Mouse (Mus musculus) C2C12 (cell line): ENCODE results near the gene Nudcd3. TPM values are rescaled to one million over a fixed set of nuclear protein-coding genes. Genes with fewer than 3 reads are reported as not detected.

ENCODE experiments used
- H3K27me3 ChIP-seq: one replicate; pipeline ENCODE4 v1.6.1; 2011; ENCODE audit not compliant: control insufficient read depth, insufficient read depth, insufficient read length
- H3K36me3 ChIP-seq: one replicate; pipeline ENCODE4 v1.6.1; 2011; ENCODE audit not compliant: control insufficient read depth, insufficient read depth
- H3K4me3 ChIP-seq: one replicate; pipeline ENCODE4 v1.5.1; 2011; ENCODE audit warnings: mild to moderate bottlenecking, control low read depth; ENCODE audit not compliant: poor library complexity, insufficient read depth, severe bottlenecking
- H3K79me2 ChIP-seq: one replicate; pipeline ENCODE4 v1.6.1; 2011; ENCODE audit not compliant: control insufficient read depth, insufficient read depth
- H3K79me3 ChIP-seq: one replicate; pipeline ENCODE4 v1.6.1; 2011; ENCODE audit warnings: low read depth, control low read depth
- H3ac ChIP-seq: one replicate; pipeline ENCODE3; 2011; ENCODE audit warnings: low read depth; ENCODE audit not compliant: control insufficient read depth, insufficient read length
- CEBPB ChIP-seq: IDR thresholded peaks from one replicate; pipeline ENCODE4 v1.6.1; 2011; ENCODE audit warnings: low read depth, mild to moderate bottlenecking, control low read depth, moderate library complexity
- CTCF ChIP-seq: IDR thresholded peaks from one replicate; pipeline ENCODE4 v1.5.1; 2011; ENCODE audit not compliant: control insufficient read depth, insufficient read depth, insufficient read length
- FOSL1 ChIP-seq: IDR thresholded peaks from one replicate; pipeline ENCODE4 v1.8.0; 2011; ENCODE audit warnings: mild to moderate bottlenecking, low read length; ENCODE audit not compliant: poor library complexity, insufficient read depth, severe bottlenecking
- MAX ChIP-seq: IDR thresholded peaks from one replicate; pipeline ENCODE4 v1.6.1; 2011; ENCODE audit warnings: mild to moderate bottlenecking, control low read depth
- MYOD1 ChIP-seq: IDR thresholded peaks from one replicate; pipeline ENCODE4 v1.6.1; 2011; ENCODE audit warnings: low read depth; ENCODE audit not compliant: control insufficient read depth, insufficient read length
- MYOG ChIP-seq: IDR thresholded peaks from one replicate; pipeline ENCODE4 v1.6.1; 2011; ENCODE audit not compliant: control insufficient read depth, insufficient read length; ENCODE audit errors: extremely low read depth
- USF1 ChIP-seq: IDR thresholded peaks from one replicate; pipeline ENCODE4 v1.6.1; 2011; ENCODE audit warnings: low read depth, mild to moderate bottlenecking, control low read depth, moderate library complexity
- polyA plus RNA-seq: library from polyadenylated mRNA; unstranded; fragments of >200 nt; fragmentation: generic; extraction: Trizol; gene quantifications from one replicate; pipeline ENCODE4 v1.2.1, GENCODE M21; 2012; ENCODE audit warnings: missing spikeins

Gene Nudcd3
- polyA plus RNA-seq, 1 experiment = 56.1 TPM

- H3ac ChIP-seq = no peak overlapping the region
- H3K27me3 ChIP-seq = peaks cover 3% of the 10 kb centered on the region
- H3K4me3 ChIP-seq = peak overlapping the region; percentile 99
- H3K36me3 ChIP-seq = peaks cover 3% of the 10 kb centered on the region
- no peak for TF ChIP-seq MYOG
- TF ChIP-seq MAX = no peak
- TF ChIP-seq CEBPB = no peak
- TF ChIP-seq CTCF = no peak
- TF ChIP-seq FOSL1 = no peak
- TF ChIP-seq MYOD1 = no peak
- TF ChIP-seq USF1 = no peak
- H3K79me3 ChIP-seq = peaks cover 41% of the 10 kb centered on the region
- peaks cover 45% of the 10 kb centered on the region for H3K79me2 ChIP-seq
Measured at GRCm38 (mm10) chr11:6200570-6200969, 355 bp upstream of the Nudcd3 start.

- TF ChIP-seq CEBPB (no peak), MAX (no peak)
- H3K79me2 ChIP-seq = peaks cover 55% of the 10 kb centered on the region
- H3K27me3 ChIP-seq = peaks cover 3% of the 10 kb centered on the region
- peaks cover 50% of the 10 kb centered on the region for H3K79me3 ChIP-seq
- peaks cover 3% of the 10 kb centered on the region for H3K36me3 ChIP-seq
- H3ac ChIP-seq = peak within 1 kb of the TSS; percentile 98
- H3K4me3 ChIP-seq = peak within 1 kb of the TSS; percentile 99
Measured at GRCm38 (mm10) chr11:6199410-6200086, 667 bp downstream of the Nudcd3 start, which contains the start of gene A730071L15Rik. Gene A730071L15Rik (plus strand): TSS chr11:6200029.

DNA sequence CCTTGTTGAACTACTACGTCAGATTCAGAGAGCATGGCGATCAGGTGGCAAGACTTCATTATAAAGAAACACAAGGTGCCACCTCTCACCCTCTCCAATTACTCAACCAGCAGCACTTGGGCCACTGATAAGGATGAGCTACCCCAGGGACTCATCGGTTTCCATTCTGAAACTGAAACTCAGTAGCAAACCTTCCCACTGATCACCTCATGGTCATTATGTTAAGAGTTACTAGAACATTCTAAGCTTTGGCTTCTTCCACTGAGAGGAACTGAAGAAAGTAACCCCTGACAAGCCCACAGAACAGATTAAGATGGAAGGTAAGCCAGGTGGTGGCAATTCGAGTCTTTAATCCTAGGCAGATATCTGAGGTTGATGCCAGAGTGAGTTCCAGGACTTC is 1.8 kb downstream of the Nudcd3 start:
- Histone ChIP-seq H3ac (no peak overlapping the region), H3K4me3 (no peak overlapping the region)
- TF ChIP-seq MAX = no peak
- no peak for TF ChIP-seq CTCF
- no peak for TF ChIP-seq CEBPB
- no peak for TF ChIP-seq MYOD1
- no peak for TF ChIP-seq USF1
- TF ChIP-seq FOSL1 = no peak
- no peak for TF ChIP-seq MYOG

DNA sequence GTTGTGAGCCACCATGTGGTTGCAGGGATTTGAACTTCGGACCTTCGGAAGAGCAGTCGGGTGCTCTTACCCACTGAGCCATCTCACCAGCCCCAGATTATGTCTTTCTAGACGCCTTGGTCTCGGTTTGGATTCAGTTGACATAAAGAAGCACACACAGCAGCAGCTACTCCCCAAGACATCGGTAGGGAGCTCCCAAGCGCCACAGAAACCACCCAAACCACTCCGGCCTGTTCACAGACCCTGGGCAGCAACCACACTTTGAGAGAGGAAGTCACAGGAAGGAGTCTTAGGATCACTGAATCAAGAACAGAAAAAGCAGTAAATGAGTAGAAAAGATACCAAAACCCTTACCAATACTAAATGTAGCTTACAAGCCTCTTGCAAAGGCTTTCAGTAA is 3.4 kb downstream of the Nudcd3 start:
- peaks cover 20% of the 10 kb centered on the region for H3K36me3 ChIP-seq
- no peak overlapping the region for H3K4me3 ChIP-seq
- TF ChIP-seq CTCF = no peak
- TF ChIP-seq CEBPB = no peak
- no peak for TF ChIP-seq MYOD1
- TF ChIP-seq MAX = no peak
- no peak for TF ChIP-seq MYOG
- no peak for TF ChIP-seq FOSL1
- no peak for TF ChIP-seq USF1
- peaks cover 82% of the 10 kb centered on the region for H3K79me2 ChIP-seq
- H3K27me3 ChIP-seq = no peaks in the 10 kb centered on the region
- H3ac ChIP-seq = no peak overlapping the region
- peaks cover 74% of the 10 kb centered on the region for H3K79me3 ChIP-seq

More for the DNA sequence above, 1.8 kb downstream of the Nudcd3 start:
- peaks cover 66% of the 10 kb centered on the region for H3K79me2 ChIP-seq
- H3K36me3 ChIP-seq = peaks cover 3% of the 10 kb centered on the region
- H3K27me3 ChIP-seq = no peaks in the 10 kb centered on the region
- peaks cover 61% of the 10 kb centered on the region for H3K79me3 ChIP-seq

GRCm38 (mm10) chr11:6187878-6188277 is 12.3 kb downstream of the Nudcd3 start:
- H3K27me3 ChIP-seq = no peaks in the 10 kb centered on the region
- H3K4me3 ChIP-seq = no peak overlapping the region
- peak; percentile 59 for TF ChIP-seq MAX
- no peak for TF ChIP-seq MYOG
- TF ChIP-seq CTCF = peak; percentile 85
- TF ChIP-seq USF1 = no peak
- TF ChIP-seq MYOD1 = no peak
- H3ac ChIP-seq = no peak overlapping the region
- peaks cover 68% of the 10 kb centered on the region for H3K79me3 ChIP-seq
- H3K36me3 ChIP-seq = peaks cover 51% of the 10 kb centered on the region
- H3K79me2 ChIP-seq = peaks cover 96% of the 10 kb centered on the region

- peaks cover 68% of the 10 kb centered on the region for H3K79me3 ChIP-seq
- no peaks in the 10 kb centered on the region for H3K27me3 ChIP-seq
- no peak overlapping the region for H3K4me3 ChIP-seq
- no peak overlapping the region for H3ac ChIP-seq
- peaks cover 96% of the 10 kb centered on the region for H3K79me2 ChIP-seq
- H3K36me3 ChIP-seq = peaks cover 46% of the 10 kb centered on the region
- TF ChIP-seq MAX (no peak), CEBPB (no peak), MYOG (no peak), MYOD1 (no peak)
Measured at GRCm38 (mm10) chr11:6187399-6187798, 12.8 kb downstream of the Nudcd3 start.
